Mouse (Mus musculus) thymus, postnatal 10 days (tissue): ENCODE data around the gene 1700034J05Rik.

Experiments
- DNase-seq, 2 experiments: peaks; one replicate each; pipeline ENCODE4 v3.0.0; 2021; ENCODE audit warnings: low spot score in 2 of 2

1700034J05Rik gene

GRCm38 (mm10) chr6:146954258-146954657, at the start of gene 1700034J05Rik:
1700034J05Rik (minus strand) TSS chr6:146954422.
- no peak for DNase-seq

GRCm38 (mm10) chr6:146999755-147000154, 45.5 kb upstream of the 1700034J05Rik start:
- no peak for DNase-seq

- no peak for DNase-seq
Measured at GRCm38 (mm10) chr6:146999302-146999701, 45.1 kb upstream of the 1700034J05Rik start.

GRCm38 (mm10) chr6:146998710-146999109, 44.5 kb upstream of the 1700034J05Rik start:
- DNase-seq: no peak

- DNase-seq: no peak
Measured at GRCm38 (mm10) chr6:146997006-146997405, 42.8 kb upstream of the 1700034J05Rik start.

- no peak for DNase-seq
Measured at GRCm38 (mm10) chr6:146995878-146996277, 41.7 kb upstream of the 1700034J05Rik start.

GRCm38 (mm10) chr6:146995391-146995790, 41.2 kb upstream of the 1700034J05Rik start:
- no peak for DNase-seq

GRCm38 (mm10) chr6:146994236-146994635, 40.0 kb upstream of the 1700034J05Rik start:
- DNase-seq: peak; percentile 9 to 59

GRCm38 (mm10) chr6:146984569-146984968, 30.3 kb upstream of the 1700034J05Rik start:
- DNase-seq: no peak

GRCm38 (mm10) chr6:146981249-146981835, 27.1 kb upstream of the 1700034J05Rik start:
- no peak for DNase-seq

GRCm38 (mm10) chr6:146979953-146980352, 25.7 kb upstream of the 1700034J05Rik start:
- DNase-seq: no peak

- DNase-seq: no peak
Measured at GRCm38 (mm10) chr6:146979115-146979744, 25.0 kb upstream of the 1700034J05Rik start.

- no peak for DNase-seq
Measured at GRCm38 (mm10) chr6:146978691-146979114, 24.5 kb upstream of the 1700034J05Rik start.

- no peak for DNase-seq
Measured at GRCm38 (mm10) chr6:146976446-146976845, 22.2 kb upstream of the 1700034J05Rik start.

GRCm38 (mm10) chr6:146973830-146974229, 19.6 kb upstream of the 1700034J05Rik start:
- no peak for DNase-seq

- no peak for DNase-seq
Measured at GRCm38 (mm10) chr6:146973406-146973805, 19.2 kb upstream of the 1700034J05Rik start.

GRCm38 (mm10) chr6:146972740-146973139, 18.5 kb upstream of the 1700034J05Rik start:
- DNase-seq: no peak

GRCm38 (mm10) chr6:146972009-146972408, 17.8 kb upstream of the 1700034J05Rik start:
- no peak for DNase-seq

GRCm38 (mm10) chr6:146971366-146971765, 17.1 kb upstream of the 1700034J05Rik start:
- no peak for DNase-seq

GRCm38 (mm10) chr6:146970811-146971210, 16.6 kb upstream of the 1700034J05Rik start:
- DNase-seq: no peak

- DNase-seq: no peak
Measured at GRCm38 (mm10) chr6:146967836-146968235, 13.6 kb upstream of the 1700034J05Rik start.

- no peak for DNase-seq
Measured at GRCm38 (mm10) chr6:146966446-146967019, 12.3 kb upstream of the 1700034J05Rik start.

- no peak for DNase-seq
Measured at GRCm38 (mm10) chr6:146965139-146965772, 11.0 kb upstream of the 1700034J05Rik start.
